In the genomic region with DNA sequence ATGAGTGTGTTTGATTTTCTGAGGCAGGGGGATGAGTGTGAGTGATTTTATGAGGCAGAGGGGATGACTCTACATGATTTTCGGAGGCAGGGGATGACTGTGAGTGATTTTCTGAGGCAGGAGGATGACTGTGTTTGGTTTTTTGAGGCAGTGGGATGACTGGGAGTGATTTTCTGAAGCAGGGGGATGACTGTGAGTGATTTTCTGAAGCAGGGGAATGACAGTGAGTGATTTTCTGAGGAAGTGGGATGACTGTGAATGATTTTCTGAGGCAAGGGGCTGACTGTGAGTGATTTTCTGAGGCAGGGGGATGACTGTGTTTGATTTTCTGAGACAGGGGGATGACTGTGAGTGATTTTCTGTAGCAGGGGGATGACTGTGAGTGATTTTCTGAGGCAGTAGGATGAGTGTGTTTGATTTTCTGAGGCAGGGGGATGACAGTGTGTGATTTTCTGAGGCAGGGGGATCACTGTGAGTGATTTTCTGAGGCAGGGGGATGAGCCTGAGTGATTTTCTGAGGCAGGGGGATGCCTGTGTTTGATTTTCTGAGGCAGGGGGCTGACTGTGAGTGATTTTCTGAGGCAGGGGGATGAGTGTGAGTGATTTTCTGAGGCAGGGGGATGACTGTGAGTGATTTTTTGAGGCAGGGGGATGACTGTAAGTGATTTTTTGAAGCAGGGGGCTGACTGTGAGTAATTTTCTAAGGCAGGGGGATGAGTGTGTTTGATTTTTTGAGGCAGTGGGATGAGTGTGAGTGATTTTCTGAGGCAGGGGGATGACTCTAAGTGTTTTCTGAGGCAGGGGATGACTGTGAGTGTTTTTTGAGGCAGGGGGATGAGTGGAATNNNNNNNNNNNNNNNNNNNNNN, we compare ENCODE assay signal across 8 mouse cellular contexts. TPM values are rescaled to one million over a fixed set of nuclear protein-coding genes. Genes with fewer than 3 reads are reported as not detected.
DNase-seq lines count a peak whose midpoint lies in the region; ATAC-seq and TF ChIP-seq lines count a peak whose summit lies in the region.

No protein-coding gene starts in this region.

- dilution Hi-C loops in CH12.LX (cut with MboI; ENCODE audit: extremely low pct_ligation_motif_present, extremely low pct_unique_long_range_greater_than_20kb, low sequenced_read_pairs), result no loop called here

- in situ Hi-C loops in CH12.LX (cut with MboI; ENCODE audit: low pct_ligation_motif_present, low pct_unique_long_range_greater_than_20kb, low sequenced_read_pairs), result no loop called here

- TF ChIP-seq POLR2A in CH12.LX (IDR thresholded peaks at IDR 0.05; ENCODE audit: low read depth, low read length), result no peak

- TF ChIP-seq RAD21 in CH12.LX (IDR thresholded peaks at IDR 0.05; ENCODE audit: low read depth, low read length), result no peak

- H3K36me3 ChIP-seq in CH12.LX (replicated peaks in 1 of 2; ENCODE audit: control insufficient read depth in 1 of 2, insufficient read depth in 1 of 2, low read length in 1 of 2), result no peaks in the 10 kb centered on the region
- no peaks in the 10 kb centered on the region for H3K36me3 ChIP-seq in embryonic facial prominence, embryonic 10.5 days (replicated peaks)
- no peaks in the 10 kb centered on the region for H3K36me3 ChIP-seq in hindbrain, embryonic 14.5 days (replicated peaks; ENCODE audit: control insufficient read depth, insufficient read depth)
- no peaks in the 10 kb centered on the region for H3K36me3 ChIP-seq in midbrain, embryonic 13.5 days

- H3K27me3 ChIP-seq in CH12.LX (replicated peaks), result no peaks in the 10 kb centered on the region
- H3K27me3 ChIP-seq in embryonic facial prominence, embryonic 10.5 days (replicated peaks; ENCODE audit: low read depth, poor library complexity, severe bottlenecking), result no peaks in the 10 kb centered on the region
- no peaks in the 10 kb centered on the region for H3K27me3 ChIP-seq in hindbrain, embryonic 14.5 days (ENCODE audit: control insufficient read depth, insufficient read depth, low read length)
- H3K27me3 ChIP-seq in midbrain, embryonic 13.5 days, result no peaks in the 10 kb centered on the region

- H3K9ac ChIP-seq in CH12.LX (ENCODE audit: insufficient read depth, low read depth), result no peak overlapping the region
- H3K9ac ChIP-seq in hindbrain, embryonic 14.5 days, result no peak overlapping the region
- H3K9ac ChIP-seq in midbrain, embryonic 13.5 days (replicated peaks), result no peak overlapping the region

- no peak overlapping the region for H3K4me2 ChIP-seq in CH12.LX (ENCODE audit: insufficient read depth, low read depth, poor library complexity, severe bottlenecking)
- H3K4me2 ChIP-seq in hindbrain, embryonic 14.5 days (replicated peaks), result no peak overlapping the region
- no peak overlapping the region for H3K4me2 ChIP-seq in midbrain, embryonic 13.5 days (replicated peaks)

- peak; percentile 22 for DNase-seq in gastrocnemius, postnatal 25 days
- DNase-seq in gastrocnemius, adult 8-10 months (ENCODE audit: low spot score in 2 of 2), result no peak
- peak; percentile 71 for DNase-seq in CH12.LX (ENCODE audit: extremely low read depth)
- DNase-seq in embryonic facial prominence, embryonic 10.5 days (ENCODE audit: low spot score), result peak; percentile 74
- peak; percentile 80 for DNase-seq in hindbrain, embryonic 14.5 days (ENCODE audit: low spot score)
- DNase-seq in urinary bladder, postnatal 14 days (ENCODE audit: low spot score), result peak; percentile 27
- no peak for DNase-seq in right cerebral cortex, adult 2 months (ENCODE audit: low spot score in 2 of 2)

- H3K9me3 ChIP-seq in CH12.LX (replicated peaks; ENCODE audit: low read length), result peaks cover 6% of the 10 kb centered on the region
- peaks cover 10% of the 10 kb centered on the region for H3K9me3 ChIP-seq in embryonic facial prominence, embryonic 10.5 days
- H3K9me3 ChIP-seq in hindbrain, embryonic 14.5 days (ENCODE audit: control insufficient read depth, low read length), result peaks cover 12% of the 10 kb centered on the region
- peaks cover 11% of the 10 kb centered on the region for H3K9me3 ChIP-seq in midbrain, embryonic 13.5 days

- no peak overlapping the region for H3K27ac ChIP-seq in CH12.LX (ENCODE audit: insufficient read depth, low read depth)
- H3K27ac ChIP-seq in embryonic facial prominence, embryonic 10.5 days (replicated peaks), result no peak overlapping the region
- H3K27ac ChIP-seq in hindbrain, embryonic 14.5 days, result no peak overlapping the region
- H3K27ac ChIP-seq in midbrain, embryonic 13.5 days, result no peak overlapping the region

- ATAC-seq in hindbrain, embryonic 14.5 days (ENCODE audit: low FRiP score), result peak; percentile 53
- peak; percentile 40; the same call in 1 of the 2 replicates for ATAC-seq in midbrain, embryonic 13.5 days

- H3K4me1 ChIP-seq in CH12.LX (ENCODE audit: control insufficient read depth in 1 of 2, insufficient read depth in 2 of 2), result no peaks in the 10 kb centered on the region
- H3K4me1 ChIP-seq in embryonic facial prominence, embryonic 10.5 days, result no peaks in the 10 kb centered on the region
- no peaks in the 10 kb centered on the region for H3K4me1 ChIP-seq in hindbrain, embryonic 14.5 days (replicated peaks; ENCODE audit: control insufficient read depth, insufficient read depth, low read length)
- H3K4me1 ChIP-seq in midbrain, embryonic 13.5 days (replicated peaks), result no peaks in the 10 kb centered on the region

- no peak overlapping the region for H3K4me3 ChIP-seq in CH12.LX (replicated peaks in 1 of 3; ENCODE audit: low read depth in 2 of 3, low read length in 2 of 3, poor library complexity in 1 of 3)
- H3K4me3 ChIP-seq in embryonic facial prominence, embryonic 10.5 days, result no peak overlapping the region
- no peak overlapping the region for H3K4me3 ChIP-seq in hindbrain, embryonic 14.5 days (replicated peaks; ENCODE audit: low read length)
- no peak overlapping the region for H3K4me3 ChIP-seq in midbrain, embryonic 13.5 days (replicated peaks)

- 54% methylated on average over 1 of the region's 1 CpGs for whole genome bisulfite sequencing in embryonic facial prominence, embryonic 10.5 days
- 70% methylated on average over 1 of the region's 1 CpGs for WGBS in hindbrain, embryonic 14.5 days
- WGBS in midbrain, embryonic 13.5 days, result 55% methylated on average over 1 of the region's 1 CpGs

- no peaks in the 10 kb centered on the region for H3K79me2 ChIP-seq in CH12.LX (replicated peaks; ENCODE audit: control insufficient read depth, extremely low read depth, insufficient read depth, poor library complexity, severe bottlenecking)

- TF ChIP-seq CTCF in CH12.LX (conservative IDR thresholded peaks at IDR 0.05 in 1 of 2, IDR thresholded peaks at IDR 0.05 in 1 of 2; ENCODE audit: low read depth in 2 of 2, low read length in 2 of 2), result peak in 1 of 2 experiments; percentile 21; a peak in 1 of 4 replicates

- TF ChIP-seq EP300 in CH12.LX (IDR thresholded peaks at IDR 0.05; ENCODE audit: low read length), result no peak

TF ChIP-seq in CH12.LX, 34 proteins besides CTCF, POLR2A, EP300 and RAD21:
- TF ChIP-seq ZNF384 (IDR thresholded peaks at IDR 0.05; ENCODE audit: low read depth, low read length) (no peak), E2F4 (IDR thresholded peaks at IDR 0.05; ENCODE audit: insufficient replicate concordance, low read depth, low read length) (no peak), PAX5 (IDR thresholded peaks at IDR 0.05; ENCODE audit: low read length) (peak; percentile 58; the same call in 1 of the 2 replicates)

RNA-seq across cellular contexts. Expression of gene 2010315B03Rik, which starts 55.1 kb away (rescaled TPM):
- 10 to 100 TPM in 1 of 2 experiments, 1 to 10 TPM in 1; 9.5 to 10.4 TPM for total RNA-seq in gastrocnemius, postnatal 25 days (2021)
- 10 to 100 TPM in 2 of 4 experiments, 1 to 10 TPM in 2; 9.2 to 11.8 (median 10.2) TPM for total RNA-seq in gastrocnemius, adult 8-10 months (2022)
- total RNA-seq in CH12.LX (2012; rRNA removed) (5.4 and 6.1 TPM in 2 replicates), CH12.LX (2014; rRNA removed) (10.1 and 13.5 TPM in 2 replicates)
- 3.7 and 4.6 TPM in 2 replicates for polyA plus RNA-seq in CH12.LX (2012; ENCODE audit: insufficient read length, low read depth)
- polyA plus RNA-seq in embryonic facial prominence, embryonic 10.5 days (2016; fragmentation: Nextera tagmentation; extraction: Ambion mirVana), result 6.9 and 8.5 TPM in 2 replicates
- polyA plus RNA-seq in hindbrain, embryonic 14.5 days (2014; fragmentation: Nextera tagmentation; extraction: Ambion mirVana), result 6.4 and 10.7 TPM in 2 replicates
- 9.1 and 9.4 TPM in 2 replicates for polyA plus RNA-seq in midbrain, embryonic 13.5 days (2015; fragmentation: Nextera tagmentation; extraction: Ambion mirVana)

Comparison
In these comparisons a context has a peak if more than half of its experiments do, and no peak if none do; other contexts are left out.
1. DNase-seq: peak in gastrocnemius, postnatal 25 days (single experiment), CH12.LX (single experiment), embryonic facial prominence, embryonic 10.5 days (single experiment), hindbrain, embryonic 14.5 days (single experiment) and urinary bladder, postnatal 14 days (single experiment); none in gastrocnemius, adult 8-10 months (0 of 2) and right cerebral cortex, adult 2 months (0 of 2).